Mouse (Mus musculus): ENCODE measurements around the gene Obox8.

Obox8 gene

DNA sequence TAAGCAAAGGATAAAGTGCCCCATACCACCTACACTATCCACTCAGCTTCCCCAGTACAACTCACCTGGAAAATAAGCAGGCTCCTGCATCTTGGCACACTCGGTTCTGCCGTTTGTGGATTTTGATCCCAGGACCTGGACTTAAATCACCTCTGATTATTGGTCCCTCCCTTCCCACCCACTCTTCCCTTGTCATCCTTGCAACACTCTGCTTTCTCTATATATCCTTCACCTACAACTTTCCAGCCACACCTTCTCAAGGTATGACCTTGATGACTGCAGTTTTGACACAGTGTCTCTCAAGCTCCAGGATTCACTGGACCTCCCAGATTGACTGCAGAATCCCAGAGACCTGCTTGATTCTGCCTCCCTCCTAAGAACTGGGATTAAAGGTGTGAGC, at the start of gene Obox8:
Gene Obox8 (minus strand): TSS at position 101 of the 400 bp plus-strand sequence.
- DNase-seq (ENCODE audit: low read depth, low spot score) = no peak

GRCm38 (mm10) chr7:14317209-14317608, 16.1 kb downstream of the Obox8 start:
- peak; percentile 31 for DNase-seq (ENCODE audit: low read depth, low spot score)

DNA sequence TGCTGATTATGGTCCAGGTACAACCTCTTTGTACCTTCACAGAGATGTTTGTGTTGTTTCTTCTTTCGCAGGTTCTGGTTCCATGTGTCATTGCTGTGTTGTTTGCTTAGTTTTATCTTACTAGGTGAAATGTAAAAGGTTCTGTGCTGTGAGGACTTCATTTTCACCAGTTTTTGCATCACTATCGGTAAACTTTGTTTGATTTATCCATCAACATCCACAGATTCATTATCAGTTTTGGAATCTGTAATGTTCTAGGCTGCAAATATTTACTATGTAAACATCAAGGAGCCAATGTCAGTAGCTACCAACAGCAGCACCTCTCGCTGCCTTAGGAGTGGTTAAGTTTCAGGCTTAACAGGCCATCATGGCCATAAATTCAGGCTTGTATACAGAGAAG, 24.7 kb downstream of the Obox8 start:
- DNase-seq (ENCODE audit: low read depth, low spot score) = no peak

GRCm38 (mm10) chr7:14307571-14307970, 25.8 kb downstream of the Obox8 start:
- no peak for DNase-seq (ENCODE audit: low read depth, low spot score)

Data from brain, adult 2 months (tissue).